Mouse (Mus musculus) ovary, postnatal 10 days (tissue): Measurements from ENCODE around the gene Brms1l.
"Not testable (repeated sequence)": the region's sequence is repeated elsewhere in the genome, so short reads cannot be mapped to it uniquely, and the experiment has no call there.

Source experiments
- DNase-seq: peaks from one replicate; pipeline ENCODE4 v3.0.0; 2022; ENCODE audit warnings: low spot score

Brms1l gene

GRCm38 (mm10) chr12:55836199-55836951 lies at the start of gene Brms1l:
Brms1l (plus strand) TSS chr12:55836324.
- DNase-seq = peak; percentile 77

- not testable (repeated sequence) for DNase-seq
Measured at GRCm38 (mm10) chr12:55794485-55794884, 41.6 kb upstream of the Brms1l start.

GRCm38 (mm10) chr12:55797103-55797502 lies 39.0 kb upstream of the Brms1l start:
- no peak for DNase-seq

GRCm38 (mm10) chr12:55798745-55799144 lies 37.4 kb upstream of the Brms1l start:
- DNase-seq = no peak

- no peak for DNase-seq
Measured at GRCm38 (mm10) chr12:55800144-55800543, 36.0 kb upstream of the Brms1l start.

- no peak for DNase-seq
Measured at GRCm38 (mm10) chr12:55801131-55801530, 35.0 kb upstream of the Brms1l start.

- DNase-seq = no peak
Measured at GRCm38 (mm10) chr12:55805035-55805434, 31.1 kb upstream of the Brms1l start.

GRCm38 (mm10) chr12:55816488-55816887 lies 19.6 kb upstream of the Brms1l start:
- no peak for DNase-seq

- DNase-seq = no peak
Measured at GRCm38 (mm10) chr12:55820119-55820660, 15.9 kb upstream of the Brms1l start.

- DNase-seq = peak; percentile 67
Measured at GRCm38 (mm10) chr12:55820661-55821314, 15.3 kb upstream of the Brms1l start, which contains the start of gene Ralgapa1. Ralgapa1 (minus strand) TSS chr12:55821167.

GRCm38 (mm10) chr12:55824027-55824426 lies 12.1 kb upstream of the Brms1l start:
- no peak for DNase-seq

- no peak for DNase-seq
Measured at GRCm38 (mm10) chr12:55825537-55825936, 10.6 kb upstream of the Brms1l start.

GRCm38 (mm10) chr12:55831101-55831500 lies 5.0 kb upstream of the Brms1l start:
- peak; percentile 29 for DNase-seq

GRCm38 (mm10) chr12:55832961-55833360 lies 3.2 kb upstream of the Brms1l start:
- no peak for DNase-seq

GRCm38 (mm10) chr12:55833906-55834625 lies 2.1 kb upstream of the Brms1l start:
- no peak for DNase-seq

GRCm38 (mm10) chr12:55834891-55835290 lies 1.2 kb upstream of the Brms1l start:
- DNase-seq = no peak

GRCm38 (mm10) chr12:55835857-55836198 lies 296 bp upstream of the Brms1l start:
- DNase-seq = no peak

- DNase-seq = no peak
Measured at GRCm38 (mm10) chr12:55837495-55837894, 1.4 kb downstream of the Brms1l start.

- DNase-seq = no peak
Measured at GRCm38 (mm10) chr12:55846741-55847140, 10.6 kb downstream of the Brms1l start.

GRCm38 (mm10) chr12:55847851-55848250 lies 11.7 kb downstream of the Brms1l start:
- no peak for DNase-seq

GRCm38 (mm10) chr12:55850650-55851049 lies 14.5 kb downstream of the Brms1l start:
- DNase-seq = no peak
